Mouse (Mus musculus): ENCODE data around the gene Bzw1. TPM values are rescaled to one million over a fixed set of nuclear protein-coding genes. Genes with fewer than 3 reads are reported as not detected.

Gene Bzw1
- total RNA-seq, 2 experiments from 2014 or later, result 184 to 185 TPM

DNA sequence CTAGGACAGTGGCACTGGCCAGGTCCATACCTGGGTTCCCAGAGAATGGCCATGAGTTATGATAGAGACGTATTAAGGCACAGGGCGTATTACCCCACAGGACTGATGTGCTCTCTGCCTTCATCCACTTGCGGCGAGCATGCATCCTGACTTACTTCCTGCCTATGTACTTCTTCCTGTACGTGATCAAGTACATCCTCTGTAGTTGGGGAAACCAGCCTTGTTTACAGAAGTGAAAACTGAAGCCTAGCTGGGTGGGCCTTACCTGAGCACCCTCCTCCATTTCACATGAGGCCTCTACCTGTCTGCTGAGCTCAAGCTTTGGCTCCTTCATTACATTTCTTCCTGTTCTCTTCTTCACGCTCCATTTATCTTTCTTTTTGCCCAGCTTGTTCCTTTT, 61.6 kb downstream of the Bzw1 start:
- DNase-seq (ENCODE audit: low spot score in 2 of 2), result no peak

Other genes with a start within 250 kb of the Bzw1 start
- gene Aox4, start 182.5 kb upstream of the Bzw1 start, total RNA-seq (2021), result 1 to 10 TPM; 3.5 to 3.8 TPM
- not detected for gene Aox2, start 114.6 kb upstream of the Bzw1 start, total RNA-seq (2021)
- gene Clk1, start 31.2 kb downstream of the Bzw1 start, total RNA-seq (2021), result 100 to 1,000 TPM; 121 to 136 TPM
- gene Nif3l1, start 52.3 kb downstream of the Bzw1 start, total RNA-seq (2021), result 10 to 100 TPM; 21.4 to 21.8 TPM
- gene Ppil3, start 52.6 kb downstream of the Bzw1 start, total RNA-seq (2021), result 10 to 100 TPM; 25.5 to 28.3 TPM
- 10 to 100 TPM; 26.8 to 28.3 TPM for gene Orc2, start 112.2 kb downstream of the Bzw1 start, total RNA-seq (2021)
- gene Fam126b, start 193.4 kb downstream of the Bzw1 start, total RNA-seq (2021), result 10 to 100 TPM; 85.7 to 98.7 TPM
- 100 to 1,000 TPM in 1 of 2 experiments, 10 to 100 TPM in 1; 98.4 to 103 TPM for gene Ndufb3, start 193.5 kb downstream of the Bzw1 start, total RNA-seq (2021)

Measured in layer of hippocampus, postnatal 14 days (tissue).